Mouse (Mus musculus) ES-E14 (cell line): ENCODE measurements around the gene Baiap2l1.

Experiments used
- CHD2 ChIP-seq: IDR thresholded peaks from 2 replicates; pipeline ENCODE4 v1.6.1; 2014; ENCODE audit warnings: mild to moderate bottlenecking, low read depth, low read length, inconsistent platforms
- HCFC1 ChIP-seq: IDR thresholded peaks from 2 replicates; pipeline ENCODE4 v1.6.1; 2012; ENCODE audit warnings: low read length, inconsistent platforms, borderline replicate concordance; ENCODE audit not compliant: insufficient read depth
- MAFK ChIP-seq: IDR thresholded peaks from 2 replicates; pipeline ENCODE4 v1.6.1; 2014; ENCODE audit warnings: mild to moderate bottlenecking, low read depth, low read length, inconsistent platforms; ENCODE audit not compliant: insufficient read depth

DNA sequence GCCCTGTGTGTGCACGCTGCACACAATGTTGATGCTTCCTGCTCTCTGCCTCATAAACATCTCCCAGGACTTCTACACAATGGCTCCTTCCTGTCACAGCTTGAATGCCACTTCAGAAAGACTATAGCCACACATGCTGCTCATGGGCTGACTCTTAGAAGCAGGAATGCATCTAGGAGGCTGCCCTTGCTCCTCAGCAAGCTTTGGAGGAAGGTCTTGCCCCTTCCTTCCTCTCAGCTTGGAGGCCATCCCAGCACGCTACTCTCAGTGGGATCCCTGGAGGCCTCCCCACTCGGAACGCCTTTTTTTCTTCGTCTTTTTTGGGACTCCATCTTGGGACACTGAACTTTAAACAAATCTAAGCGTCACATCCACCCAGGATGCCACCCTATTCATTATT is 83.0 kb downstream of the Baiap2l1 start:
- TF ChIP-seq MAFK (no peak), CHD2 (no peak), HCFC1 (no peak)
